Mouse (Mus musculus) hindbrain, embryonic 11.5 days (tissue): ENCODE results near the gene Col4a2. TPM values are rescaled to one million over a fixed set of nuclear protein-coding genes. Genes with fewer than 3 reads are reported as not detected.

Source experiments
- ATAC-seq: fragments of 200-750 bp; cut with Nextera tagmentation; 2 replicates; pipeline ENCODE4 v1.8.0; 2017; ENCODE audit warnings: mild to moderate bottlenecking, moderate TSS enrichment, moderate library complexity; ENCODE audit not compliant: low FRiP score
- DNase-seq: peaks from one replicate; pipeline ENCODE4 v3.0.0-alpha.2; 2015; ENCODE audit warnings: low spot score
- H3K27ac ChIP-seq: fragments of 300-500 bp; sonication (generic); 2 replicates; pipeline ENCODE4 v1.5.1; 2014; ENCODE audit warnings: mild to moderate bottlenecking, low read depth, low read length
- H3K27me3 ChIP-seq: fragments of 300-500 bp; sonication (generic); 2 replicates; pipeline ENCODE4 v1.6.1; 2014; ENCODE audit warnings: mild to moderate bottlenecking, low read length, moderate library complexity, mixed read lengths; ENCODE audit not compliant: control insufficient read depth, insufficient read depth
- H3K36me3 ChIP-seq: fragments of 300-500 bp; sonication (generic); 2 replicates; pipeline ENCODE4 v1.6.1; 2014; ENCODE audit warnings: mild to moderate bottlenecking, low read length, moderate library complexity, mixed read lengths; ENCODE audit not compliant: control insufficient read depth, insufficient read depth
- H3K4me1 ChIP-seq: fragments of 300-500 bp; sonication (generic); replicated peaks from 2 replicates; pipeline ENCODE4 v1.6.1; 2014; ENCODE audit warnings: low read length, mixed read lengths; ENCODE audit not compliant: control insufficient read depth, insufficient read depth
- H3K4me2 ChIP-seq: fragments of 300-500 bp; sonication (generic); replicated peaks from 2 replicates; pipeline ENCODE4 v1.6.1; 2014; ENCODE audit warnings: mild to moderate bottlenecking, low read depth, low read length
- H3K4me3 ChIP-seq: fragments of 300-500 bp; sonication (generic); 2 replicates; pipeline ENCODE4 v1.5.1; 2014; ENCODE audit warnings: low read depth, low read length
- H3K9ac ChIP-seq: fragments of 300-500 bp; sonication (generic); 2 replicates; pipeline ENCODE4 v1.6.1; 2014; ENCODE audit warnings: low read depth, low read length
- H3K9me3 ChIP-seq: fragments of 300-500 bp; sonication (generic); 2 replicates; pipeline ENCODE4 v1.6.1; 2016; ENCODE audit warnings: low read length; ENCODE audit not compliant: control insufficient read depth
- WGBS: fragments of 180-500 bp; shearing (Covaris S2); extraction: QIAGEN DNeasy Blood & Tissue Kit; methylation state at CpG from one replicate; pipeline ENCODE4 v1.1.7; 2014; 5-methylcytosine and 5-hydroxymethylcytosine counted together
- polyA plus RNA-seq: library from polyadenylated mRNA; unstranded; fragments of >200 nt; fragmentation: Nextera tagmentation; extraction: Ambion mirVana; gene quantifications from 2 replicates; pipeline ENCODE4 v1.2.1, GENCODE M21; 2014

Gene Col4a2
- polyA plus RNA-seq, 1 experiment from 2014 or later, result 29.9 TPM

DNA sequence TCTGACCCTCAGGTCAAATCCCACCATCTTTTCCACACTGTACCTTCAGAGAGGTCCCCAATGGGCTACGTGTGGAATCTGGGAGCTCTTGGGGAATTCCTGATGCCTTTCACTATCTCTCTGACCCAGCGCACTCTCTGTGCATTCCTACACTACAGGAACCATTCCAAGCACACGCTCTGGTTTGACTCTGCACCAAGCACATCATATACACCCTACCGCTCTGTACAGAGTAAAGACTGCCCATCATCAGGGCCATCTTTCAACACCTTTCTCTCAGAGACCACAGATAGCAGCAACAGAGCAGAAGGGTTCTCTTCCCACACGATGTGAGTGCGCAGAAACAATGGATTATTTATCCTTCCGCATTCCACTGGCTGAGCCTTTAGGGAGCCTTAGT, 38.2 kb upstream of the Col4a2 start:
- Histone ChIP-seq H3K4me2 (no peak overlapping the region), H3K27ac (no peak overlapping the region), H3K36me3 (no peaks in the 10 kb centered on the region), H3K4me3 (no peak overlapping the region), H3K4me1 (no peaks in the 10 kb centered on the region), H3K9me3 (no peaks in the 10 kb centered on the region), H3K27me3 (no peaks in the 10 kb centered on the region), H3K9ac (no peak overlapping the region)
- DNase-seq, result no peak
- ATAC-seq, result no peak
- WGBS, result 74% methylated on average over 7 of the region's 7 CpGs

DNA sequence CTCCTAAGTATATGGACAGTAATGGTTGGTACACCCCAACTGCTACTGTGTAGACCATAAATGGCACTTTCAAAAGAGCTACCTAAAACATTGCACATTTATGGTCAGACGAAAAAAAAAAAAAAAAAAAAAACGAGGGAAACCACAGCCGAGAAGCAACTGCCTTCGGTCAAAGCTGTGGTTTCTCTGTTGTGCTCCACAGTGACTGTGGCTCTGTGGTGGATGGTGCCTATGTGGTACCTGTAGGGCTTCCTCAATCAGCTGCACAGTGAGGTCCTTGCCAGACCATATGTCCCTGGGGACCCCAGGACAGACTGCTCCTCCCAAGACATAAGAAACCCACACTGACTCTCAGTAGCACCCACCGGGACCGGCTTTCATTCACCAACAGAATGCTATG, 36.3 kb upstream of the Col4a2 start:
- H3K9ac ChIP-seq, result no peak overlapping the region
- DNase-seq (no peak), ATAC-seq (no peak)
- H3K4me1 ChIP-seq, result no peaks in the 10 kb centered on the region
- no peaks in the 10 kb centered on the region for H3K36me3 ChIP-seq
- WGBS, result 82% methylated on average over 6 of the region's 6 CpGs
- H3K27me3 ChIP-seq, result no peaks in the 10 kb centered on the region
- H3K9me3 ChIP-seq, result no peaks in the 10 kb centered on the region
- no peak overlapping the region for H3K4me2 ChIP-seq
- H3K4me3 ChIP-seq, result no peak overlapping the region
- no peak overlapping the region for H3K27ac ChIP-seq

DNA sequence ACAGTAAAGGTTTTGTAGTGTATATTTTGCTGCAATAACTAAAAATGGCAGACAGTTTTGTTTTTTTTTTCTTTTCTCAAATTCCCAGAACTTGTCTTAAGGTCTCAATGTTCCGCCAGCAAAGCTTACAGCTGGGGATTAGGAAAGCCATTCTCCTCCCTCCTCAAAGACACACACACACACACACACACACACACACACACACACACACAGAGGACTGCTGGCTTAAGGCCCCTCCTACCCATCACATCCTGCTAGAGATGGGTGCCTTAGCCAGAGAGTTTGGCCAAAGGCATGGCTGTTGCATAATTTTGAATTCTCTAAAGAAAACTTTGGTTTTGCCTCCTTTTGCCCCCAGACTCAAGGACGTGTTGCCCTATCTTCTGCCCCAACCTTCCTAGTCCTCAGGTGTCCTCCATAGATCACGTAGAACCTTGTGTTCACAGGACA, 35.0 kb upstream of the Col4a2 start:
- H3K4me3 ChIP-seq, result no peak overlapping the region
- H3K27me3 ChIP-seq, result no peaks in the 10 kb centered on the region
- H3K9me3 ChIP-seq, result no peaks in the 10 kb centered on the region
- DNase-seq (no peak), ATAC-seq (no peak)
- H3K27ac ChIP-seq, result no peak overlapping the region
- 89% methylated on average over 3 of the region's 3 CpGs for WGBS
- H3K9ac ChIP-seq, result no peak overlapping the region
- H3K4me2 ChIP-seq, result no peak overlapping the region
- H3K4me1 ChIP-seq, result no peaks in the 10 kb centered on the region
- no peaks in the 10 kb centered on the region for H3K36me3 ChIP-seq

DNA sequence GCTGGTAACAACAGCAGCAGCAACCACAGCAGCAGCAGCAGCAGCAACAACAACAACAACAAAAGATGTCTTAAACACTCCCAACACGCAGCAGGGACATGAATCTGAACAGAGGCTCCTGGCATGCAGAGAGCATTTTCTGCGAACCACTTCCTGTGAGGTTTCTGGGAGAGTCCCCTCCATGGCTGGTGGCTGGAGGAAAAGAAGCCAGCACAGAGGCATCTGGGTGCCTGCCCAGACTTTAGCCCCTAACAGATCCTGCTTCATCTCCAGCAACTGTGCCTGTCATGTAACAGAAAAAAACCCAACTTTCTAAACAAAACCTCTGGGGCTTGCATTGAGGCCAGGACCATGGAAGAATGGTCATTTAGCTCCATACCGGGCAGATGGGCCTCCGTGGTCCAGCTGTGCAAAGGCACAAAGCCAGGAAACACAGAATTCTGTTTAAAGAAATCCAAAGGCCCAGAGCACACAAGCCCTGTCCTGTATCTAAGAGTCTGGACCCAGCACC, 34.4 kb upstream of the Col4a2 start:
- H3K27ac ChIP-seq, result no peak overlapping the region

DNA sequence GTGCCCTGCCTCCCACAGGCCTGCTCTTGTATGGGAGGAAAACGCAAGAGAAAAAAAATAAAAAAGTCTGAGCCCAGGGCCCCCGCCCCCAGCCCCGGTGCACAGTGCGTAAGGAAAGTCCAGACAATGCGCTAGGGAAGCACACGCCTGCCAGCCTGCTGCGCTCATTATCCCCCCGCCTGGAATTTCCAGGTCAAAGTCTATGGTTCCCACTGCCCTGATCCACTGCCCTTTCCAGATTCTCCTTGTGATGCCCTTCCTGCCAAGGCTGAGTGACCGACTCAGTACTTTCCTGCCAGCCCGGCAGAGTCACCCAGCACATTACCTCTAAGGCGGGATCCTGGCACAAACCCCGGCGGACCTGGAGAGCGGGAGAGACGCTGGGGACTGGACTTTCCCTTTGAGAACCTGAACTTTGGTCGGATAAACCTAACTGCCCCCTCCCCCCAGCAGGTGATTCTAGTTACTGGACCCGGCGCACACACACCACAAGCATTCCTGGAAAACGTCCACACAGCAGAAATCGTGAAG, 33.2 kb upstream of the Col4a2 start:
- H3K4me2 ChIP-seq, result no peak overlapping the region
- 63% methylated on average over 20 of the region's 20 CpGs for WGBS
- H3K27ac ChIP-seq, result no peak overlapping the region
- DNase-seq (peak; percentile 43), ATAC-seq (no peak)
- no peaks in the 10 kb centered on the region for H3K27me3 ChIP-seq
- H3K4me1 ChIP-seq, result no peaks in the 10 kb centered on the region
- H3K9ac ChIP-seq, result no peak overlapping the region
- no peaks in the 10 kb centered on the region for H3K9me3 ChIP-seq
- H3K36me3 ChIP-seq, result no peaks in the 10 kb centered on the region
- H3K4me3 ChIP-seq, result no peak overlapping the region

More for the DNA sequence above, 34.4 kb upstream of the Col4a2 start:
- Histone ChIP-seq H3K4me2 (no peak overlapping the region), H3K4me1 (no peaks in the 10 kb centered on the region), H3K4me3 (no peak overlapping the region), H3K27me3 (no peaks in the 10 kb centered on the region), H3K36me3 (no peaks in the 10 kb centered on the region), H3K9me3 (no peaks in the 10 kb centered on the region), H3K9ac (no peak overlapping the region)
- ATAC-seq (no peak), DNase-seq (no peak)
- whole genome bisulfite sequencing, result 56% methylated on average over 4 of the region's 4 CpGs

DNA sequence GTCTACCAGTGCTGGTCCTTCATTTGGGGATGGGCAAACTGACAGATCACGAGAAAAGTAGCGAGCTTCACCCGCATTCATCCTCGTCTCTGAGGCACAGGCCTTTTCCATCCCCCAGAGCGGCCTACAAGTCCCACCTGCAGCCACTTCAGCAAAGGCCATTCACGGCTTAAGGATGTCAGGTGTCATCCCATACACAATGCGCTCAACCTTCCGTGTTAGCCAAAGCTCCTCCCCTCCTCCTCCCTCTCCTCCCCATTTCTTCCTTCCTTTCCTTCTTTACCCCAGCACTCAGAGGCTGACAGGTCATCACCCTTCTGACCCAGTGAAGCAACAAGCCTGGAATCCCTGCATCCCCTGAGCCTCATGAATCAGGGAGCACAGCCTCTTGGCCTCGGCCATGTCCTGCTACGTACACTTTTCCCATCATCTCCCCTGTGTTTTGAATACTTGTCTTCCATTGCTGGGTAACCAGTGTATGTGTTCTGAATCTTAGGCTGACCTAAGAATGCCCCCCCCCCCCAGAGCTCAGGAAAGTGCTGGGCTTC, 31.8 kb upstream of the Col4a2 start:
- Histone ChIP-seq H3K27ac (no peak overlapping the region), H3K27me3 (no peaks in the 10 kb centered on the region), H3K4me3 (no peak overlapping the region), H3K4me1 (no peaks in the 10 kb centered on the region), H3K9ac (no peak overlapping the region), H3K4me2 (no peak overlapping the region), H3K36me3 (no peaks in the 10 kb centered on the region), H3K9me3 (no peaks in the 10 kb centered on the region)
- no peak for ATAC-seq
- 68% methylated on average over 10 of the region's 10 CpGs for WGBS
- no peak for DNase-seq

DNA sequence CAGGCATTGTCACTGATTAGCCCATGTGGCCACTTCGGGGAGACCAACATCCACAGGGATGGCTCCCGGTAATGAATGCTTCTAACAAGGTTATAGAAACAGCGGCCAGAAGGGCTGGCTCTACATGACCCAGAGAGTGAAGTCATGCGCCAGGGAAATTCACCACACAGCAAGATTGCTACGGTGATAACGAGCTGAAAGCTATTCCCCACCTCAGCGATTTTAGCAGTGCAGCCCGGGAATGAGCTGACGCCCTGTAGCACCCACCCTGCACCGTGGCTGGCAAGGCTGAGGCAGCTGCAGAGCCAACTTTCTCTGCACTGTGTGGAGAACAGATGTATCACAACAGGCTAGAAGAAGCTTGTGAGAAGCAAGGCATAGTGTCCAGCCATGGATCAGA, 30.5 kb upstream of the Col4a2 start:
- Histone ChIP-seq H3K4me1 (no peaks in the 10 kb centered on the region), H3K4me2 (no peak overlapping the region), H3K9ac (no peak overlapping the region), H3K27ac (no peak overlapping the region), H3K27me3 (no peaks in the 10 kb centered on the region), H3K4me3 (no peak overlapping the region), H3K9me3 (no peaks in the 10 kb centered on the region), H3K36me3 (no peaks in the 10 kb centered on the region)
- 83% methylated on average over 10 of the region's 10 CpGs for WGBS
- ATAC-seq, result no peak
- DNase-seq, result no peak

DNA sequence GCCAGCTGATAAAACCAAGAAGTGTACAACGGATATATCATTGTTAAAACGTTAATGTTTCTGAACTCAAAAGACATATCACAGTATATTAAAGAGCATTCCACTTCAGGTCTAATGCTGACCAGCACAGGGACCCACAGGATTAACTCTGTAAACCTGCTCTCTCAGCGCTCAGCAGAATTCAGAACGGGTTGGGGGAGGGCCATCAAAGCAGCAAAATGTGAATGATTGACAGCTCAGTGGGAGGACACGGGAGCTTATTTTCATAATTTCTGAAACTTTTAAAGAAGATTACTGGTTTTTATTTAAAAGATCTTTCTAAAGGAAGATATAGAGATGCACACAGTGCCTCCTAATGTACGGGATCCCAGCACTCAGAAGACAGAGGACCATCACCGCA, 29.9 kb upstream of the Col4a2 start:
- Histone ChIP-seq H3K27me3 (no peaks in the 10 kb centered on the region), H3K9me3 (no peaks in the 10 kb centered on the region), H3K36me3 (no peaks in the 10 kb centered on the region), H3K4me1 (no peaks in the 10 kb centered on the region), H3K27ac (no peak overlapping the region), H3K9ac (no peak overlapping the region), H3K4me3 (no peak overlapping the region), H3K4me2 (no peak overlapping the region)
- ATAC-seq (no peak), DNase-seq (no peak)
- 87% methylated on average over 7 of the region's 7 CpGs for WGBS

DNA sequence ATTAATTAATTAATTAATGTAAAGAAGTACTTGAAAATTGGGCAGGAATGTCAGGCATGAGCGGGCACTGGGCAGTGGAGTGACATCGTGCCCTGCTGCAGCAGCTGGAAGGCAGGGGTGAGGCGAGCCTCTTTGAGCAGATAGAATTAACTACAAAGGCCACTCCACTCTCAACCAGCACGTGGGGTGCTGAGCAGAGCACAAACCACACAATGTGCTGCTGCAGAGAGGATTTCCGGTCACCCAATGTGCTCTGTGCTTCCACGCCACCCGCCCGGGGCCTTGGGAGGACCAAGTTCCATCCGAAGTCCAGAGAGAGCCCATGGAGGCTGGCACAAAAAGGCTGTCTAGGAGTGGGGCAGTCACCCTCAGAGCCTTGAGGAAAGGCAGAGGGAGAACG, 29.4 kb upstream of the Col4a2 start:
- H3K36me3 ChIP-seq, result no peaks in the 10 kb centered on the region
- no peak overlapping the region for H3K27ac ChIP-seq
- 57% methylated on average over 10 of the region's 10 CpGs for WGBS
- H3K9me3 ChIP-seq, result no peaks in the 10 kb centered on the region
- H3K4me3 ChIP-seq, result no peak overlapping the region
- no peak for ATAC-seq
- no peak overlapping the region for H3K9ac ChIP-seq
- H3K27me3 ChIP-seq, result no peaks in the 10 kb centered on the region
- H3K4me1 ChIP-seq, result no peaks in the 10 kb centered on the region
- peak; percentile 25 for DNase-seq
- H3K4me2 ChIP-seq, result no peak overlapping the region
